Mouse (Mus musculus) stomach, embryonic 14.5 days (tissue): ENCODE measurements around the gene Cd3eap. TPM values are rescaled to one million over a fixed set of nuclear protein-coding genes. Genes with fewer than 3 reads are reported as not detected.

Source experiments
- ATAC-seq: fragments of 200-750 bp; cut with Nextera tagmentation; 2 replicates; pipeline ENCODE4 v1.8.0; 2017; ENCODE audit warnings: low read depth, moderate TSS enrichment; ENCODE audit not compliant: insufficient number of reproducible peaks, insufficient read depth, low FRiP score
- H3K27ac ChIP-seq: fragments of 300-500 bp; sonication (generic); 2 replicates; pipeline ENCODE4 v1.5.1; 2014; ENCODE audit warnings: mild to moderate bottlenecking, low read length, moderate library complexity, mixed read lengths
- H3K27me3 ChIP-seq: fragments of 300-500 bp; sonication (generic); 2 replicates; pipeline ENCODE4 v1.6.1; 2014; ENCODE audit warnings: low read length, control low read depth, mixed read lengths; ENCODE audit not compliant: control insufficient read depth, insufficient read depth
- H3K36me3 ChIP-seq: fragments of 300-500 bp; sonication (generic); 2 replicates; pipeline ENCODE4 v1.6.1; 2014; ENCODE audit warnings: mild to moderate bottlenecking, control low read depth, low read length, moderate library complexity, mixed read lengths; ENCODE audit not compliant: control insufficient read depth, insufficient read depth
- H3K4me1 ChIP-seq: fragments of 300-500 bp; sonication (generic); 2 replicates; pipeline ENCODE4 v1.6.1; 2014; ENCODE audit warnings: low read length, control low read depth, mixed read lengths; ENCODE audit not compliant: control insufficient read depth, insufficient read depth
- H3K4me2 ChIP-seq: fragments of 300-500 bp; sonication (generic); replicated peaks from 2 replicates; pipeline ENCODE4 v1.6.1; 2014; ENCODE audit warnings: low read depth, low read length, control low read depth
- H3K4me3 ChIP-seq: fragments of 300-500 bp; sonication (generic); 2 replicates; pipeline ENCODE4 v1.5.1; 2014; ENCODE audit warnings: low read depth, low read length, control low read depth
- H3K9ac ChIP-seq: fragments of 300-500 bp; sonication (generic); replicated peaks from 2 replicates; pipeline ENCODE4 v1.6.1; 2014; ENCODE audit warnings: low read depth, mild to moderate bottlenecking, control low read depth, low read length, moderate library complexity, mixed read lengths
- H3K9me3 ChIP-seq: fragments of 300-500 bp; sonication (generic); 2 replicates; pipeline ENCODE4 v1.6.1; 2016; ENCODE audit warnings: low read depth, low read length, control low read depth; ENCODE audit not compliant: control insufficient read depth
- WGBS: fragments of 180-500 bp; shearing (Covaris S2); extraction: QIAGEN DNeasy Blood & Tissue Kit; methylation state at CpG from one replicate; pipeline ENCODE4 v1.1.7; 2014; 5-methylcytosine and 5-hydroxymethylcytosine counted together
- polyA plus RNA-seq: library from polyadenylated mRNA; unstranded; fragments of >200 nt; fragmentation: Nextera tagmentation; extraction: Ambion mirVana; gene quantifications from 2 replicates; pipeline ENCODE4 v1.2.1, GENCODE M21; 2014

The Cd3eap gene
- polyA plus RNA-seq, result 20.5 and 23.9 TPM in 2 replicates

GRCm38 (mm10) chr7:19359299-19359891 lies at the start of gene Cd3eap, which contains the start of gene Ppp1r13l:
TSS of gene Cd3eap (minus strand) at chr7:19359483.
TSS of gene Ppp1r13l (plus strand) at chr7:19359749.
- Histone ChIP-seq H3K9ac (peak within 1 kb of the TSS; percentile 60), H3K4me2 (peak within 1 kb of the TSS; percentile 96), H3K4me1 (peaks cover 20% of the 10 kb centered on the region), H3K9me3 (no peaks in the 10 kb centered on the region), H3K27ac (peak within 1 kb of the TSS; percentile 59), H3K4me3 (peak within 1 kb of the TSS; percentile 82), H3K36me3 (peaks cover 21% of the 10 kb centered on the region), H3K27me3 (no peaks in the 10 kb centered on the region)
- peak; percentile 60 for ATAC-seq
- WGBS, result under 1% methylated on average over 31 of the region's 31 CpGs

GRCm38 (mm10) chr7:19405417-19405816 lies 46.1 kb upstream of the Cd3eap start:
- ATAC-seq, result peak; percentile 57; the same call in 1 of the 2 replicates
- Histone ChIP-seq H3K4me1 (no peaks in the 10 kb centered on the region), H3K4me3 (no peak overlapping the region), H3K27ac (no peak overlapping the region), H3K27me3 (0 out of 2 replicates have a peak, but pooled peaks cover 4% of the 10 kb centered on the region), H3K36me3 (no peaks in the 10 kb centered on the region), H3K9me3 (no peaks in the 10 kb centered on the region), H3K9ac (no peak overlapping the region), H3K4me2 (peak overlapping the region; percentile 28; the same call in 1 of the 2 replicates)
- 3% methylated on average over 19 of the region's 19 CpGs for WGBS

GRCm38 (mm10) chr7:19404476-19404875 lies 45.2 kb upstream of the Cd3eap start, which contains the start of gene Ckm:
TSS of gene Ckm (plus strand) at chr7:19404776.
- no peak for ATAC-seq
- Histone ChIP-seq H3K4me2 (peak within 1 kb of the TSS; percentile 77), H3K4me3 (peak within 1 kb of the TSS; percentile 56), H3K9ac (peak within 1 kb of the TSS; percentile 41), H3K36me3 (no peaks in the 10 kb centered on the region), H3K9me3 (no peaks in the 10 kb centered on the region), H3K4me1 (0 out of 2 replicates have a peak, but pooled peaks cover 4% of the 10 kb centered on the region), H3K27me3 (0 out of 2 replicates have a peak, but pooled peaks cover 4% of the 10 kb centered on the region), H3K27ac (no peak within 1 kb of the TSS)
- WGBS, result 50% methylated on average over 7 of the region's 7 CpGs

- Histone ChIP-seq H3K27me3 (0 out of 2 replicates have a peak, but pooled peaks cover 4% of the 10 kb centered on the region), H3K27ac (no peak within 1 kb of the TSS)
- WGBS, result 1% methylated on average over 53 of the region's 62 CpGs
Observed at GRCm38 (mm10) chr7:19403731-19404296, 44.5 kb upstream of the Cd3eap start, which contains the start of gene Klc3. TSS of gene Klc3 (minus strand) at chr7:19404104.

GRCm38 (mm10) chr7:19402535-19403112 lies 43.3 kb upstream of the Cd3eap start:
- Histone ChIP-seq H3K4me2 (no peak overlapping the region), H3K4me3 (no peak overlapping the region), H3K27me3 (0 out of 2 replicates have a peak, but pooled peaks cover 4% of the 10 kb centered on the region), H3K4me1 (0 out of 2 replicates have a peak, but pooled peaks cover 6% of the 10 kb centered on the region), H3K9me3 (no peaks in the 10 kb centered on the region), H3K9ac (no peak overlapping the region), H3K36me3 (no peaks in the 10 kb centered on the region), H3K27ac (no peak overlapping the region)
- WGBS, result 84% methylated on average over 9 of the region's 9 CpGs
- ATAC-seq, result no peak

More at GRCm38 (mm10) chr7:19403731-19404296, 44.5 kb upstream of the Cd3eap start, which contains the start of gene Klc3:
- no peaks in the 10 kb centered on the region for H3K36me3 ChIP-seq
- peak within 1 kb of the TSS; percentile 77 for H3K4me2 ChIP-seq
- H3K4me3 ChIP-seq, result peak within 1 kb of the TSS; percentile 56
- no peaks in the 10 kb centered on the region for H3K9me3 ChIP-seq
- H3K4me1 ChIP-seq, result 0 out of 2 replicates have a peak, but pooled peaks cover 6% of the 10 kb centered on the region
- H3K9ac ChIP-seq, result peak within 1 kb of the TSS; percentile 41
- peak; percentile 80 for ATAC-seq

- H3K27me3 ChIP-seq, result 0 out of 2 replicates have a peak, but pooled peaks cover 4% of the 10 kb centered on the region
- H3K4me1 ChIP-seq, result 0 out of 2 replicates have a peak, but pooled peaks cover 6% of the 10 kb centered on the region
- no peak overlapping the region for H3K4me3 ChIP-seq
- no peak overlapping the region for H3K9ac ChIP-seq
- no peaks in the 10 kb centered on the region for H3K36me3 ChIP-seq
- no peak overlapping the region for H3K4me2 ChIP-seq
- 92% methylated on average over 4 of the region's 4 CpGs for WGBS
- H3K9me3 ChIP-seq, result no peaks in the 10 kb centered on the region
- no peak overlapping the region for H3K27ac ChIP-seq
- ATAC-seq, result no peak
Observed at GRCm38 (mm10) chr7:19400946-19401345, 41.7 kb upstream of the Cd3eap start.

GRCm38 (mm10) chr7:19399496-19400280 lies 40.4 kb upstream of the Cd3eap start:
- Histone ChIP-seq H3K4me2 (peak overlapping the region; percentile 55), H3K27ac (0 out of 2 replicates have a peak overlapping the region, but pooled peaks have one; percentile 15), H3K4me1 (0 out of 2 replicates have a peak, but pooled peaks cover 6% of the 10 kb centered on the region), H3K27me3 (0 out of 2 replicates have a peak, but pooled peaks cover 4% of the 10 kb centered on the region), H3K4me3 (peak overlapping the region; percentile 26), H3K36me3 (peaks cover 7% of the 10 kb centered on the region; the same call in 1 of the 2 replicates), H3K9ac (peak overlapping the region; percentile 6; the same call in 1 of the 2 replicates), H3K9me3 (no peaks in the 10 kb centered on the region)
- peak; percentile 57 for ATAC-seq
- 2% methylated on average over 26 of the region's 27 CpGs for WGBS
